Mouse (Mus musculus) liver, embryonic 18 days (tissue): ENCODE results near the gene Ogt. TPM values are rescaled to one million over a fixed set of nuclear protein-coding genes. Genes with fewer than 3 reads are reported as not detected.

Source experiments
- polyA plus RNA-seq: library from polyadenylated mRNA; depleted of rRNA; stranded (reverse); fragments of >200 nt; gene quantifications from 2 replicates; pipeline ENCODE4 v1.2.3, GENCODE M21; 2012; rRNA removed

Gene Ogt
- 59.0 and 67.5 TPM in 2 replicates for polyA plus RNA-seq

GRCm38 (mm10) chrX:101639741-101640166 is at the start of gene Ogt:
Gene Ogt, plus strand, starts transcription at chrX:101640060.

GRCm38 (mm10) chrX:101733828-101734319 is 94.0 kb downstream of the Ogt start, which contains the start of gene Cxcr3:
Gene Cxcr3, minus strand, starts transcription at chrX:101734269.

Other genes starting within 250 kb of the Ogt start
- gene Zmym3, start 219.2 kb upstream of the Ogt start, polyA plus RNA-seq, result 9.1 and 11.6 TPM in 2 replicates
- 100 and 105 TPM in 2 replicates for gene Nono, start 210.7 kb upstream of the Ogt start, polyA plus RNA-seq
- gene Itgb1bp2, start 191.0 kb upstream of the Ogt start, polyA plus RNA-seq, result 0.36 and 0.64 TPM in 2 replicates
- 7.6 and 7.7 TPM in 2 replicates for gene Taf1, start 107.3 kb upstream of the Ogt start, polyA plus RNA-seq
- 0.48 and 0.55 TPM in 2 replicates for gene Cxcr3, start 94.2 kb downstream of the Ogt start, polyA plus RNA-seq
- 0.02 TPM in 2 replicates for gene Gm4779, start 154.4 kb downstream of the Ogt start, polyA plus RNA-seq
- 0.02 TPM in 1 of 2 replicates, not detected in the other for gene 8030474K03Rik, start 154.6 kb downstream of the Ogt start, polyA plus RNA-seq
- gene Nhsl2, start 209.3 kb downstream of the Ogt start, polyA plus RNA-seq, result 0.72 and 1.0 TPM in 2 replicates